Mouse (Mus musculus): ENCODE results near the gene Dtx3l.
A peak's percentile ranks its signal among the peaks of the same experiment; 100 is the strongest.
"Not testable (repeated sequence)": the region's sequence is repeated elsewhere in the genome, so short reads cannot be mapped to it uniquely, and the experiment has no call there.

The Dtx3l gene

DNA sequence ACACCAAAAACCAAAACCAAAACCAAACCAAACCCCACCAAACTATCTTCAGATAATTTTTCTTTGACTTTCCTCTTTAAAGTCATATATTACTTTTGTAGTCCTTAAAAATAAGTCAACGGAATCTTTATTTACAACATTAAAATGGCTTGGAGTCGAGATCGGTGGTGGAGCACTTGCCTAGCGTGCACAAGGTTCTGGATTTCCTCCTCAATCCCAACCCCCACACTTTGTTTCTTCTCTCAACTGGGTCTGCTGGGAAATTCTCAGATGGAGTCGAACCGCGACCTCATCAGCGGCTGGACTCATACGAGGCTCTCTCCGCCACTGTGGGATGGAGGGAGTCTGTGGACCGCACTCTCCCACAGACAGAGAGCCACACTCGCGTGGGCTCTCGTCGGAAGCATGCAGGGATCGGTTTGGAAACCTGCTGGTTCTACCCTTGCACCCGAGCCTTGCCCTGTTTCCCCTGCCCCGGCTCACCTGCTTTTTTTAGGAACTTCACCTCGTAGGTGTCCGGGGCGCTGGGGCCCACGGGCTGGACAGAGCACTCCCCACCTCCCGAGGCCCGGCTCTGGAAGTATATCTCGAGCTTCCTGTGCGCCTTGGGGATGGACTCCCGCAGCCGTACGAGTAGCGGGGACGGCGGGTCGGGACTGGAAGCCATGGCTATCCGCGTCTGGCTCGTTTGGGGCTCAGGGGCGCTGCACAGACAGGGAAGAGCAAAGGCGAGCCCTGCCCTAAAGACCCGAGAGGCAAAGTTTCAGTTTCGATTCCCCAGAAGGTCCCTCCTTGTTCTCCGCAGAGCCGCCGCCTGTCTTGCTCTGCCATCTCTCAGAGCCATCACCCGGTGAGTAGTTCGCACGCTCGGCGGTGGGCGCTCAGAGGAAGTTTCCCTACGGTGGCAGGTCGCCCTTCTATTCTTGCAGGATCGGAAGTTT, at the start of gene Dtx3l, which contains the start of gene Parp9:
Dtx3l (minus strand) TSS at position 941 of the 941 bp plus-strand sequence.
Parp9 (plus strand) TSS at position 260 of the 941 bp plus-strand sequence.
- DNase-seq (ENCODE audit: low read depth, low spot score) = peak; percentile 89

GRCm38 (mm10) chr16:35987930-35988329, 49.0 kb upstream of the Dtx3l start:
- DNase-seq (ENCODE audit: low read depth, low spot score) = no peak

DNA sequence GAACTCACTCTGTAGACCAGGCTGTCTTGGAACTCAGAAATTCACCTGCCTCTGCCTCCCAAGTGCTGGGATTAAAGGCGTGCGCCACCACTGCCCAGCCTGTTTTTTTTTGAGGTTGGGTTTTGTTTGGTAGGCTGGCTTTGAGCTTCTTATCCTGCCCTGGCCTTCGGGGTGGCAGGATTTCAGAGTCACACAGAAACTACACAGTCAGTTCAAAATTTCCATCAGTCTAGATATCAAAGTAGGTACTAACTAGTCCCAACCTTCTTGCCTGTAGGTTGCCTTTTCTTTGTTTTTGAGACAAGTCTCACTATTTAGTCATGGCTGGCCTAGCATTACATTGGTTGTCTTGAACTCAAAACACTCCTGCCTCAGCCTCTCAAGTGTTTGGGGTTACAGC, 45.5 kb upstream of the Dtx3l start:
- peak; percentile 59 for DNase-seq (ENCODE audit: low read depth, low spot score)

DNA sequence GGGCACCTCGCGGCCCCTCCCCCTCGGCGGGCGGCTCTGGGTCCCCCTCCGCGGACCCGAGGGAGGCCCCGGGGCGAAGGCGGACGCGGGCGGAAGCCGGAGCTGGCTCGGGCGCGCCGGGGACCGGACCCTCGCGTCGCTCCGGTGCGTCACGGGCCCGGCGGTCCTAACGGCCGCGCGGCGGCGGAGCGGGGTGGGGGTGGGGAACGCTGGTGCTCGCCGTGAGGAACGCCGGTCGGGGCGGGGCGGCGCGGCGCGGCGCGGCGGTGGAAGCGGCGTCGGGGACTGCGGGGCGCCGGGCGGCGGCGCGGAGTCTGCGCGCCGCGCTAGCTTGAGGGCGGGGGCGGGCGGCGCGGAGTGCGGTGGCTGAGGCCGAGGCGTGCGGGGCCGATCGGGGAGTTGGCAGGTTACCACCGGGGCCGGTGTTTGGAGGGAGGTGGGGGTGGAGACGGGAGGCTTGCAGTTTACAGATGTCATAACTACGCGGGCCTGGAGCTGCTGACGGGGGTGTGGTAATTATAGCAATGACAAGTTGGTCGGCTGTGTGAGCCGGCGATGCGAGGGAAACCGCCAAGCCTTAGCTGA, 44.7 kb upstream of the Dtx3l start:
- DNase-seq (ENCODE audit: low read depth, low spot score) = peak; percentile 90

DNA sequence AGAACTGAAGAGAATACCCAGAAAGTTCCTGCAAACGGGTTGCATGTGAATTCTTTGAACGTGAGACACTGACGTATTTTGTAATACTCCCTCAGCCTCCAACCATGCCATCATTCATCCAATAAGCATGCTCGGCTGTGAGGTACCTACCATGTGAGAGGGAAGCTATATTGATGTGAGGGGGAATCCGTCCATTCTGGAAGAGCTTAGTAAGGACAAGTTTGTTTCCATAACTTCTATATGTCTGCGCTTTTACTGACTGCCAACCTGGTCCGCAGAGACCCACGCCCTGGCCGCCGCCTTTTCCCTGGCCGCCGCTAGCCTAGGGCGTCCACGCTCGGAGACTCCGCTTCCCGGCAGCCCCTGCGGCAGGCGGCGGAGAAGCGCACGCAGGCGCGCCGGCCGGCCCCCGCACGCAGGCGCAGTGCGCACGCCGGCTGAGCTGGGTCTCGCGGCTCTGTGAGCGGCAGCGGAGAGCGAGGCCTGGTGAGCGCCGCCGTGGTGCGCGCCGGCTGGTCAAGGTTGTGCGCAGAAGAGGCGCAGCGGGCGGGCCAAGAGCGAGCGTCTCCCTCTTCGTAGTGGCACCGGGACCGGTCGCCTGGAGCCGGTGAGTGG, 44.1 kb upstream of the Dtx3l start:
- DNase-seq (ENCODE audit: low read depth, low spot score) = peak; percentile 96

GRCm38 (mm10) chr16:35982506-35982901, 43.6 kb upstream of the Dtx3l start:
- no peak for DNase-seq (ENCODE audit: low read depth, low spot score)

GRCm38 (mm10) chr16:35981363-35981821, 42.4 kb upstream of the Dtx3l start:
- DNase-seq (ENCODE audit: low read depth, low spot score) = peak; percentile 99

DNA sequence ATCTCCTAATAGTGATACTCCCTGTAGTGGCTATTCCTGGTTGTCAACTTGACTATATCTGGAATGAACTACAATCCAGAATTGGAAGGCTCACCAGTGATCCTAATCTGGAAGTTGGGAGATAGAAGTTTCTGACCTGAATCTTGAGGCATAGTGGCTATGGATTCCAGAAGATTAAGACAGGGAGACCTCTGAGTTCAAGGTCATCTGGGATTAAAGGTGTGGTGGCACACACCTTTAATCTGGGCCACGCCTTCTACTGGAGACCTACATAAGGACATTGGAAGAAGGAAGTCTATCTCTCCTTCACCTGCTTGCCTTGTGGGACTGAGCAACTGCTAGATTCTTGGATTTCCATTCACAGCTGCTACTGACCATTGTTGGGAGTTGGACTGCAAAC, 39.5 kb upstream of the Dtx3l start, which contains the start of gene Kpna1:
Kpna1 (plus strand) TSS at position 301 of the 400 bp plus-strand sequence.
- DNase-seq (ENCODE audit: low read depth, low spot score) = not testable (repeated sequence)

DNA sequence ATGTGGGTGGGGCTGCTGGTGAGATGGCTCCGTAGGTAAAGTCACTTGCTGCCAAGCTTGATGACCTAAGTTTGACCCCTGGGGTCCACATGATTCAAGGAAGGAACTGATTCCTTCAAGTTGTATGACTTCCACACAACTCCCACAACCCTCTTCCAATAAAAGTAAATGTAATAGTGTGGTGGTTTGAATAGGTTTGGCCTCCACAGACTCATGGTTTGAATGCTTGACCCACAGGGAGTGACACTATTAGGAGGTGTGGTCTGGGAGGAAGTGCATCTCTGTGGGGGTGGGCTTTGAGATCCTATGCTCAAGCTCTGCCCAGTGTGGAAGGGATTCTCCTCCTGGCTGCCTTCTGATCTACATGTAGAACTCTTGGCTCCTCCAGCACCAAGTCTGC, 35.1 kb upstream of the Dtx3l start:
- DNase-seq (ENCODE audit: low read depth, low spot score) = no peak

GRCm38 (mm10) chr16:35968149-35968548, 29.2 kb upstream of the Dtx3l start:
- no peak for DNase-seq (ENCODE audit: low read depth, low spot score)

DNA sequence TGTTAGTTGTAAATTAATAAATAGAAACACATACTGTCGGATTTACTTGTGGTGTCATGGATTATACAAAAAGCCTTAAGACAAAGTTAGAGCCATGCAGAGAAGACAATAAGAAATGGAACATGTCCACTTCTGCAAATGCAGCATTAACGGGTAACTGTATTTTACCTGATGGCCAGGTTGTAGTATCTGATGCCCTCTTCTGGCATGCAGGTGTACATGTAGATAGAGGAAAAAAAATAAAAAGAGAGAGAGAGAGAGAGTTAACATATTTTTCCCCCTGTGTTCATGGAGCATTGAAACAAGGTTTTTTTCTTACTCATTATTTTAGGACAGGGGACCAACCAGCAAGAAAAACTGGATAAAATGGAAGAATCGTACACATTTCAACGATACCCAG, 28.4 kb upstream of the Dtx3l start:
- no peak for DNase-seq (ENCODE audit: low read depth, low spot score)

GRCm38 (mm10) chr16:35966411-35967115, 27.6 kb upstream of the Dtx3l start:
- DNase-seq (ENCODE audit: low read depth, low spot score) = no peak

- not testable (repeated sequence) for DNase-seq (ENCODE audit: low read depth, low spot score)
Measured at GRCm38 (mm10) chr16:35965991-35966390, 27.0 kb upstream of the Dtx3l start.

DNA sequence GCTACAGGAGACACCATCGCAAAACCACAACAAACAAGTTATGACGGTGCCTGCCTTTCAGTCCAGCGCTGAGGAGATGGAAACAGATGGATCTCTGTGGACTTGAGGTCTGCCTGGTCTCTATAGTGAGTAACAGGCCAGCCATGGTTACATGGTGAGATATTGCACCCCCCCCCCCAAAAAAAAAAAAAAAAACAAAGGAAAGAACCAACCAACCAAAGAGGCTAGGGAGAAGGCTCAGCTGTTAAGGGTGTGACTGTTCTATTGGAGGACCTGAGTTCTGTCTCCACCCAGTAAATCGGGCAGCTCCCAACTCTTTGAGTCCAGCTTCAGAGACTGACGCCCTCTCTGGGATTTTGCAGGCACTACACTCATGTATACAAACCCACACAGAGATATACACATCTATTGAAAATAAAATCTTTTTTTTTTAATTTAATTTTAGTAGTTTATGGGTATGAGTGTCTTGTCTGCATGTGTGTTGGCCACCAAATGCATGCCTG, 13.7 kb upstream of the Dtx3l start:
- DNase-seq (ENCODE audit: low read depth, low spot score) = peak; percentile 27

GRCm38 (mm10) chr16:35951216-35951615, 12.3 kb upstream of the Dtx3l start:
- DNase-seq (ENCODE audit: low read depth, low spot score) = no peak

DNA sequence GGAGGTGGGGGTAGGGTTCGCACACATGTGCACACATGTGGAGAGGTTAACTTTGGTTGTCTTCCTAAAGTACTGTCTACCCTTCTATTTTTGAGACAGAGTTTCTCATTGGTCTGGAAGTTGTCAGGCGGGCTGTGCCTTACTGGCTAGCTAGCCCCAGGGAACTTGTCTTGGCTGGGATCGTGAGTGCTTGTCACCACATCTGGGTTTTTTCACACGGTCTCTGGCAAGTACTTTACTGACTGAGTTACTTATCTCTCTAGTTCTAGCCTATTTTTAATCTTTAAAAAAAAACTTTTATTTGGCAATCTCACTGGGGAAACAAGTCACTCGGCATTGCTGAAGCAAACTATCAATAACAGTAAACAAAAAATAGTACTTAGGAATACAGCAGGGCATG, 10.3 kb upstream of the Dtx3l start:
- no peak for DNase-seq (ENCODE audit: low read depth, low spot score)

GRCm38 (mm10) chr16:35941382-35941781, 2.4 kb upstream of the Dtx3l start:
- peak; percentile 60 for DNase-seq (ENCODE audit: low read depth, low spot score)

DNA sequence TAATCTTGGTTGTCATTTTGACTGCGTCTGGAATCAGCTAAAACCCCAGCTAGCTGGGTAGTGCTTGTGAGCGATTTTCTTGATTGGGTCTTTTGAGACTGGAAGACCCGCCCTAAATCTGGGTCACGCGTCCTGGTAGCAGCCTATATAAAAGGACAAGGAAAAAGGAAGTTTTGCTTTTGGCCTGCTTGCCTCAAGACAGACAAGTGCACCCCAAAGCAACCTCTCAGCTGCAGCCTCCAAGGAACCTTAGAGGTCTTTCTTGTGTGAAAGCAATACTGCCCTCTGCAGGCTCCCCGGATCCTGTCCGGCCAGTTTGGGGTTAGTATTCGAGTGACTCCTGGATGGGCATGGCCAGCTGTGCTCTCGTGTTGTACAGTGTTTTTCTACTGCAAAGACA, 739 bp upstream of the Dtx3l start:
- peak; percentile 94 for DNase-seq (ENCODE audit: low read depth, low spot score)

GRCm38 (mm10) chr16:35939261-35939660, 310 bp upstream of the Dtx3l start:
- no peak for DNase-seq (ENCODE audit: low read depth, low spot score)

- DNase-seq (ENCODE audit: low read depth, low spot score) = no peak
Measured at GRCm38 (mm10) chr16:35933181-35933580, 5.8 kb downstream of the Dtx3l start.
